Mouse (Mus musculus): ENCODE measurements around the gene Ttc25.

DNA sequence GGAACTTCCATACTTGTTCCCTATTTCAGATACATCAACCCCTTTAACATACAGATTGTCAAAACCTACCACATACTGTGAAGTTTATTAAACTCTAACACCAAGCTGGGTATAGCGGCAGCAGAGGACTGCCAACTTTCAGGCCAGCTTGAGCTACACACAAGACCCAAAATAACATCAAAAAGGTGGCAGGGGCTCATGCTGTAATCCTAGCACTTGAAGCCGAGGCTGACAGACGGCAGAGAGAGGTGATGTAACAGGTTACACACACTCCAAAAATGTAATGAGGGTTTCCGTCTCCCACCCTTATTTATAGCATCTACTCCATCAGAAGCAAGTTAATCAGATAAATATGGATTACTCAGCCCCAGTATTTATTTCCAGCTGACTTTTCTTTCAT, 50.1 kb downstream of the Ttc25 start:
- TF ChIP-seq POLR2A (IDR thresholded peaks at IDR 0.05; ENCODE audit: insufficient read length, low read depth), result no peak
- no peak for TF ChIP-seq USF1 (IDR thresholded peaks at IDR 0.05; ENCODE audit: low read depth)
- no peak for TF ChIP-seq MAX (IDR thresholded peaks at IDR 0.05; ENCODE audit: low read depth)
- TF ChIP-seq CEBPB (IDR thresholded peaks at IDR 0.05; ENCODE audit: insufficient read depth, poor library complexity, severe bottlenecking), result no peak
- no peak for TF ChIP-seq E2F4 (IDR thresholded peaks at IDR 0.05; ENCODE audit: insufficient read depth)
- no peak for TF ChIP-seq REST (IDR thresholded peaks at IDR 0.05; ENCODE audit: insufficient read depth, insufficient read length)
- TF ChIP-seq MYOD1 (IDR thresholded peaks at IDR 0.05; ENCODE audit: control insufficient read depth in 1 of 3, insufficient read length in 2 of 3, low read depth in 2 of 3), result no peak
- TF ChIP-seq SRF (IDR thresholded peaks at IDR 0.05; ENCODE audit: control insufficient read depth, insufficient read length, low read depth), result no peak
- TF ChIP-seq TCF12 (IDR thresholded peaks at IDR 0.05; ENCODE audit: insufficient read depth, poor library complexity, severe bottlenecking), result no peak
